Mouse (Mus musculus): ENCODE measurements around the gene Gcnt2.

Gcnt2 gene

GRCm38 (mm10) chr13:40859652-40860399 is at the start of gene Gcnt2:
Gene Gcnt2, plus strand, starts transcription at chr13:40859754.
- DNase-seq = no peak

- DNase-seq = no peak
Measured at GRCm38 (mm10) chr13:40820617-40821016, 38.9 kb upstream of the Gcnt2 start.

- DNase-seq = no peak
Measured at GRCm38 (mm10) chr13:40821911-40822310, 37.6 kb upstream of the Gcnt2 start.

GRCm38 (mm10) chr13:40841146-40841787 is 18.3 kb upstream of the Gcnt2 start:
- no peak for DNase-seq

- DNase-seq = no peak
Measured at GRCm38 (mm10) chr13:40842141-40842540, 17.4 kb upstream of the Gcnt2 start.

GRCm38 (mm10) chr13:40843418-40844067 is 16.0 kb upstream of the Gcnt2 start:
- DNase-seq = peak; percentile 9

GRCm38 (mm10) chr13:40844144-40844543 is 15.4 kb upstream of the Gcnt2 start:
- no peak for DNase-seq

GRCm38 (mm10) chr13:40845951-40846350 is 13.6 kb upstream of the Gcnt2 start:
- no peak for DNase-seq

- DNase-seq = no peak
Measured at GRCm38 (mm10) chr13:40846375-40846774, 13.2 kb upstream of the Gcnt2 start.

- DNase-seq = no peak
Measured at GRCm38 (mm10) chr13:40847898-40848297, 11.7 kb upstream of the Gcnt2 start.

- DNase-seq = no peak
Measured at GRCm38 (mm10) chr13:40850686-40851085, 8.9 kb upstream of the Gcnt2 start.

GRCm38 (mm10) chr13:40851281-40851680 is 8.3 kb upstream of the Gcnt2 start:
- no peak for DNase-seq

- no peak for DNase-seq
Measured at GRCm38 (mm10) chr13:40851961-40852360, 7.6 kb upstream of the Gcnt2 start.

GRCm38 (mm10) chr13:40852791-40853190 is 6.8 kb upstream of the Gcnt2 start:
- DNase-seq = no peak

GRCm38 (mm10) chr13:40853842-40854241 is 5.7 kb upstream of the Gcnt2 start:
- no peak for DNase-seq

- DNase-seq = no peak
Measured at GRCm38 (mm10) chr13:40854451-40855058, 5.0 kb upstream of the Gcnt2 start.

GRCm38 (mm10) chr13:40855266-40855665 is 4.3 kb upstream of the Gcnt2 start:
- no peak for DNase-seq

GRCm38 (mm10) chr13:40856786-40857185 is 2.8 kb upstream of the Gcnt2 start:
- no peak for DNase-seq

- DNase-seq = no peak
Measured at GRCm38 (mm10) chr13:40857281-40857818, 2.2 kb upstream of the Gcnt2 start.

GRCm38 (mm10) chr13:40859225-40859624 is 329 bp upstream of the Gcnt2 start:
- DNase-seq = no peak

GRCm38 (mm10) chr13:40863006-40863405 is 3.5 kb downstream of the Gcnt2 start:
- no peak for DNase-seq

GRCm38 (mm10) chr13:40868844-40869587 is 9.5 kb downstream of the Gcnt2 start:
- no peak for DNase-seq

GRCm38 (mm10) chr13:40874021-40874420 is 14.5 kb downstream of the Gcnt2 start:
- DNase-seq = no peak
